Mouse (Mus musculus) intestine, postnatal 0 days (tissue): ENCODE measurements around the gene Fitm2. TPM values are rescaled to one million over a fixed set of nuclear protein-coding genes. Genes with fewer than 3 reads are reported as not detected.

Experiments
- ATAC-seq: fragments of 200-750 bp; cut with Nextera tagmentation; 2 replicates; pipeline ENCODE4 v1.8.0; 2017; ENCODE audit warnings: mild to moderate bottlenecking, moderate TSS enrichment, moderate library complexity
- H3K27ac ChIP-seq: fragments of 300-500 bp; sonication (generic); 2 replicates; pipeline ENCODE4 v1.5.1; 2014; ENCODE audit warnings: mild to moderate bottlenecking, low read depth, low read length, moderate library complexity
- H3K27me3 ChIP-seq: fragments of 300-500 bp; sonication (generic); replicated peaks from 2 replicates; pipeline ENCODE4 v1.6.1; 2014; ENCODE audit warnings: low read length, mixed read lengths; ENCODE audit not compliant: control insufficient read depth, insufficient read depth
- H3K36me3 ChIP-seq: fragments of 300-500 bp; sonication (generic); 2 replicates; pipeline ENCODE4 v1.6.1; 2014; ENCODE audit warnings: mild to moderate bottlenecking, moderate library complexity; ENCODE audit not compliant: control insufficient read depth, insufficient read depth
- H3K4me1 ChIP-seq: fragments of 300-500 bp; sonication (generic); replicated peaks from 2 replicates; pipeline ENCODE4 v1.6.1; 2014; ENCODE audit warnings: antibody characterized with exemption, low read length, mixed read lengths; ENCODE audit not compliant: control insufficient read depth, insufficient read depth
- H3K4me2 ChIP-seq: fragments of 300-500 bp; sonication (generic); replicated peaks from 2 replicates; pipeline ENCODE4 v1.6.1; 2014; ENCODE audit warnings: low read depth, mild to moderate bottlenecking, moderate library complexity
- H3K4me3 ChIP-seq: fragments of 300-500 bp; sonication (generic); 2 replicates; pipeline ENCODE4 v1.5.1; 2014; ENCODE audit warnings: low read depth, low read length
- H3K9ac ChIP-seq: fragments of 300-500 bp; sonication (generic); 2 replicates; pipeline ENCODE4 v1.6.1; 2014; ENCODE audit warnings: mild to moderate bottlenecking, low read depth, low read length
- H3K9me3 ChIP-seq: fragments of 300-500 bp; sonication (generic); 2 replicates; pipeline ENCODE4 v1.6.1; 2016; ENCODE audit warnings: mixed run types; ENCODE audit not compliant: control insufficient read depth
- CTCF ChIP-seq: sonication (generic); IDR thresholded peaks from 2 replicates; pipeline ENCODE4 v1.5.1; 2016; ENCODE audit warnings: low read depth, mild to moderate bottlenecking, control low read depth, antibody characterized with exemption, moderate library complexity
- WGBS: fragments of 180-500 bp; shearing (Covaris S2); extraction: QIAGEN DNeasy Blood & Tissue Kit; methylation state at CpG from one replicate; pipeline ENCODE4 v1.1.7; 2014; 5-methylcytosine and 5-hydroxymethylcytosine counted together
- polyA plus RNA-seq: library from polyadenylated mRNA; unstranded; fragments of >200 nt; fragmentation: Nextera tagmentation; extraction: Ambion mirVana; gene quantifications from 2 replicates; pipeline ENCODE4 v1.2.1, GENCODE M21; 2015

Fitm2 gene
- polyA plus RNA-seq, 1 experiment from 2014 or later = 5.3 TPM

GRCm38 (mm10) chr2:163439488-163439887 is 32.9 kb downstream of the Fitm2 start:
- H3K4me3 ChIP-seq = no peak overlapping the region
- no peak overlapping the region for H3K9ac ChIP-seq
- H3K4me1 ChIP-seq = no peaks in the 10 kb centered on the region
- no peaks in the 10 kb centered on the region for H3K9me3 ChIP-seq
- H3K4me2 ChIP-seq = no peak overlapping the region
- peaks cover 13% of the 10 kb centered on the region for H3K27me3 ChIP-seq
- H3K27ac ChIP-seq = no peak overlapping the region
- no peaks in the 10 kb centered on the region for H3K36me3 ChIP-seq
- no peak for TF ChIP-seq CTCF
- ATAC-seq = no peak
- WGBS = 45% methylated on average over 1 of the region's 1 CpGs

GRCm38 (mm10) chr2:163438619-163439451 is 33.6 kb downstream of the Fitm2 start:
- no peak for TF ChIP-seq CTCF
- no peaks in the 10 kb centered on the region for H3K4me1 ChIP-seq
- no peaks in the 10 kb centered on the region for H3K36me3 ChIP-seq
- peaks cover 13% of the 10 kb centered on the region for H3K27me3 ChIP-seq
- H3K9ac ChIP-seq = no peak overlapping the region
- H3K4me2 ChIP-seq = peak overlapping the region; percentile 50
- 3% methylated on average over 30 of the region's 30 CpGs for WGBS
- H3K27ac ChIP-seq = no peak overlapping the region
- no peak for ATAC-seq
- H3K9me3 ChIP-seq = no peaks in the 10 kb centered on the region
- peak overlapping the region; percentile 28 for H3K4me3 ChIP-seq

GRCm38 (mm10) chr2:163438246-163438618 is 34.2 kb downstream of the Fitm2 start, which contains the start of gene Gdap1l1:
TSS of gene Gdap1l1 (plus strand) at chr2:163438476.
- TF ChIP-seq CTCF = no peak
- no peaks in the 10 kb centered on the region for H3K9me3 ChIP-seq
- ATAC-seq = no peak
- H3K36me3 ChIP-seq = no peaks in the 10 kb centered on the region
- peaks cover 13% of the 10 kb centered on the region for H3K27me3 ChIP-seq
- no peak within 1 kb of the TSS for H3K9ac ChIP-seq
- H3K4me1 ChIP-seq = no peaks in the 10 kb centered on the region
- 2% methylated on average over 10 of the region's 18 CpGs for whole genome bisulfite sequencing
- no peak within 1 kb of the TSS for H3K27ac ChIP-seq
- H3K4me3 ChIP-seq = peak within 1 kb of the TSS; percentile 28
- peak within 1 kb of the TSS; percentile 50 for H3K4me2 ChIP-seq

DNA sequence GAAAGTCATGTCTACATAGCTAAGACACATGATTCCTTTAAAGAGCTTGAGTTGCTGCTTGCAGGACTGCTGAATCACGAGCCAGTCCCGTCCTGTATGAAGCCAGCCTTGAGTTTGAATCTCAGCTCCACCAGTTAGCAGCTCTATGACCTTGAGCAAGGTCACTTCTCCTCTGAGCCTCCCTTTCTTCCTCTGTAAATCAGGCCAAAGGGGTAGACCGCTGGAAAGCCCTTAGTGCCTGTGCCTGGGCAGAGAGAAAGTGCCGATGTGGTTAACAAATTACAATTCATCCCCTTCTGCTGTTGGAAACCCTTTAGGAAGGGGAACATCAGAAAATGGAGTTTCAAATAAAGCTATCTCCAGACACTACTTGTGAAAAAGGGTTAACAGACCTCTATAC is 34.6 kb downstream of the Fitm2 start:
- ATAC-seq = no peak
- TF ChIP-seq CTCF = no peak
- Histone ChIP-seq H3K9ac (no peak overlapping the region), H3K27ac (no peak overlapping the region), H3K36me3 (no peaks in the 10 kb centered on the region), H3K4me2 (no peak overlapping the region), H3K4me3 (no peak overlapping the region), H3K9me3 (no peaks in the 10 kb centered on the region), H3K27me3 (peaks cover 13% of the 10 kb centered on the region), H3K4me1 (no peaks in the 10 kb centered on the region)
- WGBS = 54% methylated on average over 4 of the region's 4 CpGs

DNA sequence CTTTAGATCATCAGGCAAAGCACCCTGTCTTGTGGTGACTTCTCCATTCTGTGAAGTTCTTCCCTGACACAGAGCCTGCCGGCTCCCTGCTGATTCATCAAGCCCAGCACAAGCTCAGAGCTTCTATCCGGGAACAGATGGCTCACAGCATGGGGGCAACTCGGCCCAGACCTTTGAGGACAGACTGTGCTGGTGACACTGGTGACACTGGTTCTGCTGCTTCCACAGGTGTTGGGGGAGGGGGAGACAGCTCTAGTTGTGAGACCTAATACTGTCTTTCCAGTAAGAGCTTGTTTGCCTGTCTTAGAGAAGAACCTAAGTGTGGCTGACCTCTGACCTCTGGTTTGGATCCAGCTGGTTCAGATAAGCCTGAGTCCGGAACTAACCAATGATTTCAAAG is 38.5 kb downstream of the Fitm2 start:
- 9% methylated on average over 4 of the region's 4 CpGs for WGBS
- Histone ChIP-seq H3K9ac (no peak overlapping the region), H3K4me3 (no peak overlapping the region), H3K9me3 (no peaks in the 10 kb centered on the region), H3K36me3 (no peaks in the 10 kb centered on the region; the same call in 1 of the 2 replicates), H3K4me2 (no peak overlapping the region), H3K27ac (no peak overlapping the region), H3K4me1 (no peaks in the 10 kb centered on the region), H3K27me3 (peaks cover 10% of the 10 kb centered on the region)
- ATAC-seq = no peak
- no peak for TF ChIP-seq CTCF

GRCm38 (mm10) chr2:163431289-163431688 is 41.1 kb downstream of the Fitm2 start:
- Histone ChIP-seq H3K27ac (no peak overlapping the region), H3K4me2 (no peak overlapping the region), H3K4me3 (no peak overlapping the region), H3K9ac (no peak overlapping the region), H3K4me1 (no peaks in the 10 kb centered on the region), H3K36me3 (no peaks in the 10 kb centered on the region; the same call in 1 of the 2 replicates), H3K27me3 (no peaks in the 10 kb centered on the region), H3K9me3 (no peaks in the 10 kb centered on the region)
- no peak for TF ChIP-seq CTCF
- ATAC-seq = no peak
- WGBS = 82% methylated on average over 9 of the region's 9 CpGs
